10 mouse cellular contexts compared by ENCODE assay signal in genomic region chr11:117878892-117879291, GRCm38 (mm10). TPM values are rescaled to one million over a fixed set of nuclear protein-coding genes. Genes with fewer than 3 reads are reported as not detected.
DNase-seq lines count a peak whose midpoint lies in the region; ATAC-seq and TF ChIP-seq lines count a peak whose summit lies in the region.
"Had no signal": no experiment of that assay in that cellular context is flagged by ENCODE, and none has a peak within 500 bp of the region (broad histone marks: within the 10 kb centered on the region; RNA-seq: fewer than 3 reads in every experiment).

No protein-coding gene starts in this region.

- no peak for TF ChIP-seq CTCF in CH12.LX (conservative IDR thresholded peaks at IDR 0.05 in 1 of 2, IDR thresholded peaks at IDR 0.05 in 1 of 2; ENCODE audit: low read depth in 2 of 2, low read length in 2 of 2)

- peak overlapping the region; percentile 68 for H3K27ac ChIP-seq in hindbrain, embryonic 10.5 days
- H3K27ac ChIP-seq in hindbrain, embryonic 11.5 days (ENCODE audit: low read depth, low read length), result no peak overlapping the region
- H3K27ac ChIP-seq in CH12.LX (ENCODE audit: insufficient read depth, low read depth), result no peak overlapping the region
- peak overlapping the region; percentile 57; the same call in 1 of the 2 replicates for H3K27ac ChIP-seq in forebrain, embryonic 12.5 days
- H3K27ac ChIP-seq in liver, embryonic 15.5 days (replicated peaks), result peak overlapping the region; percentile 75

- no peaks in the 10 kb centered on the region for H3K36me3 ChIP-seq in hindbrain, embryonic 10.5 days
- H3K36me3 ChIP-seq in hindbrain, embryonic 11.5 days (ENCODE audit: control insufficient read depth, insufficient read depth, low read length), result no peaks in the 10 kb centered on the region
- no peaks in the 10 kb centered on the region for H3K36me3 ChIP-seq in CH12.LX (replicated peaks in 1 of 2; ENCODE audit: control insufficient read depth in 1 of 2, insufficient read depth in 1 of 2, low read length in 1 of 2)
- H3K36me3 ChIP-seq in forebrain, embryonic 12.5 days (replicated peaks), result no peaks in the 10 kb centered on the region
- H3K36me3 ChIP-seq in liver, embryonic 15.5 days (replicated peaks), result no peaks in the 10 kb centered on the region

- in situ Hi-C loops in CH12.LX (cut with MboI; ENCODE audit: low pct_ligation_motif_present, low pct_unique_long_range_greater_than_20kb, low sequenced_read_pairs), result no loop called here

- no peaks in the 10 kb centered on the region for H3K9me3 ChIP-seq in hindbrain, embryonic 10.5 days
- no peaks in the 10 kb centered on the region for H3K9me3 ChIP-seq in hindbrain, embryonic 11.5 days (ENCODE audit: control insufficient read depth, low read length)
- H3K9me3 ChIP-seq in CH12.LX (replicated peaks; ENCODE audit: low read length), result no peaks in the 10 kb centered on the region
- no peaks in the 10 kb centered on the region for H3K9me3 ChIP-seq in forebrain, embryonic 12.5 days
- no peaks in the 10 kb centered on the region for H3K9me3 ChIP-seq in liver, embryonic 15.5 days (replicated peaks)

- no peak overlapping the region for H3K4me2 ChIP-seq in hindbrain, embryonic 11.5 days (replicated peaks; ENCODE audit: low read depth, low read length)
- peak overlapping the region; percentile 43; the same call in 1 of the 2 replicates for H3K4me2 ChIP-seq in CH12.LX (ENCODE audit: insufficient read depth, low read depth, poor library complexity, severe bottlenecking)
- H3K4me2 ChIP-seq in forebrain, embryonic 12.5 days, result peak overlapping the region; percentile 15; the same call in 1 of the 2 replicates
- H3K4me2 ChIP-seq in liver, embryonic 15.5 days, result peak overlapping the region; percentile 35

- peak; percentile 66 for TF ChIP-seq EP300 in CH12.LX (IDR thresholded peaks at IDR 0.05; ENCODE audit: low read length)

- DNase-seq in hindbrain, embryonic 10.5 days (ENCODE audit: low spot score), result no peak
- no peak for DNase-seq in hindbrain, embryonic 11.5 days (ENCODE audit: low spot score)
- DNase-seq in CH12.LX (ENCODE audit: extremely low read depth), result peak; percentile 42
- no peak for DNase-seq in embryo, embryonic 10.5 days (ENCODE audit: low spot score)
- DNase-seq in adrenal gland, postnatal 25 days, result no peak
- DNase-seq in urinary bladder, adult 18-20 months (ENCODE audit: low spot score in 2 of 2), result no peak

- no peak overlapping the region for H3K9ac ChIP-seq in hindbrain, embryonic 11.5 days (ENCODE audit: low read depth, low read length)
- H3K9ac ChIP-seq in CH12.LX (ENCODE audit: insufficient read depth, low read depth), result no peak overlapping the region
- H3K9ac ChIP-seq in forebrain, embryonic 12.5 days, result 0 out of 2 replicates have a peak overlapping the region, but pooled peaks have one; percentile 42
- no peak overlapping the region for H3K9ac ChIP-seq in liver, embryonic 15.5 days

- no peak for TF ChIP-seq POLR2A in CH12.LX (IDR thresholded peaks at IDR 0.05; ENCODE audit: low read depth, low read length)

- TF ChIP-seq RAD21 in CH12.LX (IDR thresholded peaks at IDR 0.05; ENCODE audit: low read depth, low read length), result no peak

- H3K27me3 ChIP-seq in hindbrain, embryonic 10.5 days (ENCODE audit: insufficient read depth, poor library complexity, severe bottlenecking), result peaks cover 45% of the 10 kb centered on the region
- H3K27me3 ChIP-seq in hindbrain, embryonic 11.5 days (ENCODE audit: control insufficient read depth, insufficient read depth, low read length), result no peaks in the 10 kb centered on the region
- H3K27me3 ChIP-seq in CH12.LX (replicated peaks), result peaks cover 76% of the 10 kb centered on the region
- peaks cover 49% of the 10 kb centered on the region for H3K27me3 ChIP-seq in forebrain, embryonic 12.5 days
- H3K27me3 ChIP-seq in liver, embryonic 15.5 days, result peaks cover 29% of the 10 kb centered on the region
- H3K27me3 ChIP-seq: Patski had no signal

- peaks cover 65% of the 10 kb centered on the region for H3K4me1 ChIP-seq in hindbrain, embryonic 10.5 days (replicated peaks)
- peaks cover 12% of the 10 kb centered on the region for H3K4me1 ChIP-seq in hindbrain, embryonic 11.5 days (replicated peaks; ENCODE audit: control insufficient read depth, insufficient read depth, low read length)
- H3K4me1 ChIP-seq in CH12.LX (ENCODE audit: control insufficient read depth in 1 of 2, insufficient read depth in 2 of 2), result peaks cover 27 to 46% of the 10 kb centered on the region in 2 experiments
- H3K4me1 ChIP-seq in forebrain, embryonic 12.5 days, result peaks cover 36% of the 10 kb centered on the region
- peaks cover 42% of the 10 kb centered on the region for H3K4me1 ChIP-seq in liver, embryonic 15.5 days (replicated peaks)

- no peaks in the 10 kb centered on the region for H3K79me2 ChIP-seq in CH12.LX (replicated peaks; ENCODE audit: control insufficient read depth, extremely low read depth, insufficient read depth, poor library complexity, severe bottlenecking)

- no peak overlapping the region for H3K4me3 ChIP-seq in hindbrain, embryonic 10.5 days
- H3K4me3 ChIP-seq in hindbrain, embryonic 11.5 days (ENCODE audit: low read depth, low read length), result no peak overlapping the region
- H3K4me3 ChIP-seq in CH12.LX (replicated peaks in 1 of 3; ENCODE audit: low read depth in 2 of 3, low read length in 2 of 3, poor library complexity in 1 of 3), result no peak overlapping the region
- no peak overlapping the region for H3K4me3 ChIP-seq in forebrain, embryonic 12.5 days (replicated peaks)
- no peak overlapping the region for H3K4me3 ChIP-seq in liver, embryonic 15.5 days (replicated peaks)

- dilution Hi-C loops in CH12.LX (cut with MboI; ENCODE audit: extremely low pct_ligation_motif_present, extremely low pct_unique_long_range_greater_than_20kb, low sequenced_read_pairs), result no loop called here

- WGBS in hindbrain, embryonic 10.5 days, result 32% methylated on average over 8 of the region's 8 CpGs
- WGBS in hindbrain, embryonic 11.5 days, result 34% methylated on average over 8 of the region's 8 CpGs
- 10% methylated on average over 8 of the region's 8 CpGs for WGBS in forebrain, embryonic 12.5 days
- 10% methylated on average over 8 of the region's 8 CpGs for WGBS in liver, embryonic 15.5 days (ENCODE audit: insufficient replicate concordance)

- no peak for ATAC-seq in hindbrain, embryonic 11.5 days (ENCODE audit: low FRiP score)
- no peak for ATAC-seq in forebrain, embryonic 12.5 days (ENCODE audit: low FRiP score)
- no peak for ATAC-seq in liver, embryonic 15.5 days (ENCODE audit: insufficient read depth)
- ATAC-seq: Patski had no signal

TF ChIP-seq in CH12.LX, 34 proteins besides CTCF, POLR2A, EP300 and RAD21 (continues in another document):
- no peak for TF ChIP-seq MAFK (IDR thresholded peaks at IDR 0.05; ENCODE audit: insufficient replicate concordance, low read length)

RNA-seq across cellular contexts. Expression of gene Tha1, which starts 5.6 kb away (rescaled TPM):
- polyA plus RNA-seq in hindbrain, embryonic 10.5 days (2016; fragmentation: Nextera tagmentation; extraction: Ambion mirVana), result 3.5 and 3.8 TPM in 2 replicates
- polyA plus RNA-seq in hindbrain, embryonic 11.5 days (2014; fragmentation: Nextera tagmentation; extraction: Ambion mirVana), result 1.4 and 1.7 TPM in 2 replicates
- total RNA-seq in CH12.LX (2012; rRNA removed) (not detected in 2 replicates), CH12.LX (2014; rRNA removed) (not detected in 2 replicates)
- not detected in 2 replicates for polyA plus RNA-seq in CH12.LX (2012; ENCODE audit: insufficient read length, low read depth)
- polyA plus RNA-seq in forebrain, embryonic 12.5 days (2016; fragmentation: Nextera tagmentation; extraction: Ambion mirVana), result 2.9 and 3.9 TPM in 2 replicates
- polyA plus RNA-seq in liver, embryonic 15.5 days (2015; fragmentation: Nextera tagmentation; extraction: Ambion mirVana), result 1.6 and 1.8 TPM in 2 replicates
- 14.8 and 16.7 TPM in 2 replicates for total RNA-seq in adrenal gland, postnatal 25 days (2021)

RNA-seq across cellular contexts. Expression of gene Tmem235, which starts 18.3 kb away (rescaled TPM):
- polyA plus RNA-seq in hindbrain, embryonic 10.5 days (2016; fragmentation: Nextera tagmentation; extraction: Ambion mirVana), result not detected in 2 replicates
- polyA plus RNA-seq in hindbrain, embryonic 11.5 days (2014; fragmentation: Nextera tagmentation; extraction: Ambion mirVana), result not detected in 2 replicates
- not detected in 2 replicates for total RNA-seq in CH12.LX (2012; rRNA removed)
- not detected in 2 replicates for total RNA-seq in CH12.LX (2014; rRNA removed)
- not detected in 2 replicates for polyA plus RNA-seq in CH12.LX (2012; ENCODE audit: insufficient read length, low read depth)
- polyA plus RNA-seq in forebrain, embryonic 12.5 days (2016; fragmentation: Nextera tagmentation; extraction: Ambion mirVana), result not detected in 2 replicates
- polyA plus RNA-seq in liver, embryonic 15.5 days (2015; fragmentation: Nextera tagmentation; extraction: Ambion mirVana), result not detected in 2 replicates
- total RNA-seq in adrenal gland, postnatal 25 days (2021), result not detected in 2 replicates
- polyA plus RNA-seq: neural tube, embryonic 11.5 days had no signal

RNA-seq across cellular contexts. Expression of gene Birc5, which starts 29.8 kb away (rescaled TPM):
- polyA plus RNA-seq in hindbrain, embryonic 10.5 days (2016; fragmentation: Nextera tagmentation; extraction: Ambion mirVana), result 338 and 392 TPM in 2 replicates
- polyA plus RNA-seq in hindbrain, embryonic 11.5 days (2014; fragmentation: Nextera tagmentation; extraction: Ambion mirVana), result 296 and 301 TPM in 2 replicates
- total RNA-seq in CH12.LX (2012; rRNA removed) (193 and 237 TPM in 2 replicates), CH12.LX (2014; rRNA removed) (242 and 270 TPM in 2 replicates)
- polyA plus RNA-seq in CH12.LX (2012; ENCODE audit: insufficient read length, low read depth), result 286 and 289 TPM in 2 replicates
- 282 and 293 TPM in 2 replicates for polyA plus RNA-seq in forebrain, embryonic 12.5 days (2016; fragmentation: Nextera tagmentation; extraction: Ambion mirVana)
- 306 and 347 TPM in 2 replicates for polyA plus RNA-seq in liver, embryonic 15.5 days (2015; fragmentation: Nextera tagmentation; extraction: Ambion mirVana)
- total RNA-seq in adrenal gland, postnatal 25 days (2021), result 5.2 and 8.5 TPM in 2 replicates

RNA-seq across cellular contexts. Expression of gene Tk1, which starts 53.0 kb away (rescaled TPM):
- 106 and 132 TPM in 2 replicates for polyA plus RNA-seq in hindbrain, embryonic 10.5 days (2016; fragmentation: Nextera tagmentation; extraction: Ambion mirVana)
- polyA plus RNA-seq in hindbrain, embryonic 11.5 days (2014; fragmentation: Nextera tagmentation; extraction: Ambion mirVana), result 73.3 and 84.3 TPM in 2 replicates
- total RNA-seq in CH12.LX (2012; rRNA removed) (235 and 236 TPM in 2 replicates), CH12.LX (2014; rRNA removed) (146 and 149 TPM in 2 replicates)
- polyA plus RNA-seq in CH12.LX (2012; ENCODE audit: insufficient read length, low read depth), result 158 and 179 TPM in 2 replicates
- 110 and 115 TPM in 2 replicates for polyA plus RNA-seq in forebrain, embryonic 12.5 days (2016; fragmentation: Nextera tagmentation; extraction: Ambion mirVana)
- polyA plus RNA-seq in liver, embryonic 15.5 days (2015; fragmentation: Nextera tagmentation; extraction: Ambion mirVana), result 136 and 138 TPM in 2 replicates
- total RNA-seq in adrenal gland, postnatal 25 days (2021), result 14.3 and 18.4 TPM in 2 replicates

RNA-seq across cellular contexts. Expression of gene Afmid, which starts 53.2 kb away (rescaled TPM):
- polyA plus RNA-seq in hindbrain, embryonic 10.5 days (2016; fragmentation: Nextera tagmentation; extraction: Ambion mirVana), result 3.8 and 4.0 TPM in 2 replicates
- 3.4 and 3.5 TPM in 2 replicates for polyA plus RNA-seq in hindbrain, embryonic 11.5 days (2014; fragmentation: Nextera tagmentation; extraction: Ambion mirVana)
- total RNA-seq in CH12.LX (2012; rRNA removed) (6.8 and 7.3 TPM in 2 replicates), CH12.LX (2014; rRNA removed) (5.0 and 5.7 TPM in 2 replicates)
- polyA plus RNA-seq in CH12.LX (2012; ENCODE audit: insufficient read length, low read depth), result 7.1 and 7.5 TPM in 2 replicates
- 5.6 and 5.9 TPM in 2 replicates for polyA plus RNA-seq in forebrain, embryonic 12.5 days (2016; fragmentation: Nextera tagmentation; extraction: Ambion mirVana)
- polyA plus RNA-seq in liver, embryonic 15.5 days (2015; fragmentation: Nextera tagmentation; extraction: Ambion mirVana), result 11.8 and 12.0 TPM in 2 replicates
- total RNA-seq in adrenal gland, postnatal 25 days (2021), result 10.1 and 13.2 TPM in 2 replicates

Comparison
In these comparisons a context has a peak if more than half of its experiments do, and no peak if none do; other contexts are left out.
1. H3K27ac ChIP-seq: peak in hindbrain, embryonic 10.5 days (single experiment), forebrain, embryonic 12.5 days (single experiment) and liver, embryonic 15.5 days (single experiment); none in hindbrain, embryonic 11.5 days (single experiment) and CH12.LX (single experiment).